Mouse (Mus musculus) frontal cortex, postnatal 14 days (tissue): ENCODE results near the gene Atf7ip2.

Source experiments
- DNase-seq, 2 experiments: peaks; one replicate each; pipeline ENCODE4 v3.0.0; 2022; ENCODE audit warnings: low spot score in 2 of 2

Gene Atf7ip2

GRCm38 (mm10) chr16:10297696-10298644, 105.5 kb downstream of the Atf7ip2 start:
- no peak for DNase-seq

- no peak for DNase-seq
Measured at GRCm38 (mm10) chr16:10299637-10300036, 107.1 kb downstream of the Atf7ip2 start.

GRCm38 (mm10) chr16:10300231-10301186, 108.0 kb downstream of the Atf7ip2 start:
- no peak for DNase-seq
